Mouse (Mus musculus) olfactory bulb, adult 2 months (tissue): ENCODE measurements around the gene Cgas. TPM values are rescaled to one million over a fixed set of nuclear protein-coding genes. Genes with fewer than 3 reads are reported as not detected.
A peak's percentile ranks its signal among the peaks of the same experiment; 100 is the strongest.

Experiments
- H3K27ac ChIP-seq: fragments of 200-500 bp; 2 replicates; pipeline ENCODE4 v1.5.1; 2012; ENCODE audit warnings: low read depth, low read length; ENCODE audit not compliant: insufficient read depth
- H3K4me1 ChIP-seq: fragments of 200-500 bp; 2 replicates; pipeline ENCODE4 v1.6.1; 2012; ENCODE audit warnings: low read length; ENCODE audit not compliant: control insufficient read depth, insufficient read depth
- H3K4me3 ChIP-seq: fragments of 200-500 bp; 2 replicates; pipeline ENCODE4 v1.5.1; 2012; ENCODE audit warnings: mild to moderate bottlenecking, low read depth, low read length, moderate library complexity; ENCODE audit not compliant: insufficient read depth
- CTCF ChIP-seq: fragments of 200-500 bp; IDR thresholded peaks from 2 replicates; pipeline ENCODE4 v1.5.1; 2012; ENCODE audit warnings: low read depth, mild to moderate bottlenecking, low read length, moderate library complexity; ENCODE audit not compliant: insufficient read depth
- POLR2A ChIP-seq: fragments of 200-500 bp; IDR thresholded peaks from 2 replicates; pipeline ENCODE4 v1.6.1; 2012; ENCODE audit warnings: mild to moderate bottlenecking, low read depth, low read length, moderate library complexity; ENCODE audit not compliant: insufficient read depth
- WGBS: fragments of 180-500 bp; shearing (Covaris S2); methylation state at CpG from one replicate; pipeline ENCODE4 v1.1.7; 2018; 5-methylcytosine and 5-hydroxymethylcytosine counted together
- polyA plus RNA-seq: library from polyadenylated mRNA; stranded (reverse); fragments of >200 nt; gene quantifications from 2 replicates; pipeline ENCODE4 v1.2.4, GENCODE M21; 2012; ENCODE audit warnings: low replicate concordance; ENCODE audit not compliant: missing spikeins, insufficient read depth, insufficient read length

Gene Cgas
- polyA plus RNA-seq, 1 experiment: not detected

- H3K27ac ChIP-seq: no peak overlapping the region
- WGBS: 66% methylated on average over 2 of the region's 2 CpGs
- no peak for TF ChIP-seq POLR2A
- TF ChIP-seq CTCF: no peak
These were observed 31.2 kb upstream of the Cgas start for GRCm38 (mm10) chr9:78474270-78474669.

GRCm38 (mm10) chr9:78473588-78473987, 30.6 kb upstream of the Cgas start:
- no peak for TF ChIP-seq CTCF
- no peak for TF ChIP-seq POLR2A
- 85% methylated on average over 8 of the region's 8 CpGs for WGBS
- Histone ChIP-seq H3K4me3 (no peak overlapping the region), H3K4me1 (no peaks in the 10 kb centered on the region), H3K27ac (no peak overlapping the region)

More at GRCm38 (mm10) chr9:78474270-78474669, 31.2 kb upstream of the Cgas start:
- Histone ChIP-seq H3K4me3 (no peak overlapping the region), H3K4me1 (peaks cover 2% of the 10 kb centered on the region; the same call in 1 of the 2 replicates)

- no peak overlapping the region for H3K27ac ChIP-seq
- TF ChIP-seq POLR2A (no peak), CTCF (no peak)
- 86% methylated on average over 3 of the region's 3 CpGs for WGBS
- H3K4me3 ChIP-seq: no peak overlapping the region
- no peaks in the 10 kb centered on the region for H3K4me1 ChIP-seq
These were observed 22.7 kb upstream of the Cgas start for GRCm38 (mm10) chr9:78465725-78466124.

GRCm38 (mm10) chr9:78463337-78463736, 20.3 kb upstream of the Cgas start:
- no peaks in the 10 kb centered on the region for H3K4me1 ChIP-seq
- WGBS: 91% methylated on average over 4 of the region's 4 CpGs
- no peak for TF ChIP-seq CTCF
- no peak for TF ChIP-seq POLR2A
- H3K27ac ChIP-seq: no peak overlapping the region
- H3K4me3 ChIP-seq: no peak overlapping the region

GRCm38 (mm10) chr9:78457026-78457425, 14.0 kb upstream of the Cgas start:
- WGBS: 91% methylated on average over 8 of the region's 8 CpGs
- H3K4me3 ChIP-seq: no peak overlapping the region
- TF ChIP-seq POLR2A: no peak
- no peak for TF ChIP-seq CTCF
- no peak overlapping the region for H3K27ac ChIP-seq
- no peaks in the 10 kb centered on the region for H3K4me1 ChIP-seq

GRCm38 (mm10) chr9:78451382-78451781, 8.3 kb upstream of the Cgas start:
- no peak overlapping the region for H3K27ac ChIP-seq
- H3K4me1 ChIP-seq: peaks cover 3% of the 10 kb centered on the region; the same call in 1 of the 2 replicates
- H3K4me3 ChIP-seq: no peak overlapping the region
- TF ChIP-seq CTCF: no peak
- TF ChIP-seq POLR2A: no peak
- 72% methylated on average over 4 of the region's 4 CpGs for WGBS

GRCm38 (mm10) chr9:78450404-78450803, 7.4 kb upstream of the Cgas start:
- WGBS: 80% methylated on average over 5 of the region's 5 CpGs
- TF ChIP-seq CTCF: no peak
- TF ChIP-seq POLR2A: no peak

GRCm38 (mm10) chr9:78447973-78448873, 5.2 kb upstream of the Cgas start, which contains the start of the genes Mto1 and Gm17324:
Mto1 (plus strand) TSS chr9:78448208.
Gm17324 (minus strand) TSS chr9:78448786.
- TF ChIP-seq CTCF (no peak), POLR2A (peak; percentile 60)
- H3K4me3 ChIP-seq: peak within 1 kb of the TSS; percentile 69
- H3K27ac ChIP-seq: peak within 1 kb of the TSS; percentile 83
- peaks cover 3% of the 10 kb centered on the region; the same call in 1 of the 2 replicates for H3K4me1 ChIP-seq
- WGBS: under 1% methylated on average over 96 of the region's 96 CpGs

More at GRCm38 (mm10) chr9:78450404-78450803, 7.4 kb upstream of the Cgas start:
- H3K4me1 ChIP-seq: peaks cover 3% of the 10 kb centered on the region; the same call in 1 of the 2 replicates
- H3K4me3 ChIP-seq: no peak overlapping the region
- no peak overlapping the region for H3K27ac ChIP-seq

- Histone ChIP-seq H3K4me3 (peak overlapping the region; percentile 69), H3K4me1 (peaks cover 9% of the 10 kb centered on the region), H3K27ac (no peak overlapping the region; the same call in 1 of the 2 replicates)
- TF ChIP-seq POLR2A (no peak), CTCF (no peak)
- WGBS: 22% methylated on average over 9 of the region's 9 CpGs
These were observed 4.6 kb upstream of the Cgas start for GRCm38 (mm10) chr9:78447606-78447972.
